Mouse (Mus musculus): ENCODE data around the gene Mgea5.

Mgea5 gene

DNA sequence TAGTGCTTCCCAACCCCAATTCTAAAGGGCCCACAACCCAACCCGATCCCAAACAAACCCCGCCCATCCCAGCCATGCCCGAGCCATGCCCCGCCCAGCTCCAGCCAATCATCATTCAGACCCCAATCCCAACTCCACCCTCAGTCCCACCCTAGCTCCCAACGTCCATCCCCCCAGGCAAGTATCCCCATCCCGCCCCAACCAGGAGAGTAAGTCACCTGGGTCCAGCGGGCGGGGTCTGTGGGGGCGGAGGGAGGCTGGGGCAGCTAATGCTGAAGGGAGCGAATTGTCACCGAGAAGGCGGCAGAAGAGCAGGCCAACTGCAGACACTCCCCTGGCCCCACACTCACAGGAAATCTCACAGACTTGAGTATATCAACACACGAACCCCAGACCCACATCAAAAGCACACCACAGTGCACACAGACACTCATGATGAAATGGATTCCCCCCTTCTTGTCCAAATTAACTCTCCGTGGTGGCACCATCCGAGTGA is 12.5 kb upstream of the Mgea5 start:
- DNase-seq (ENCODE audit: low spot score): no peak

DNA sequence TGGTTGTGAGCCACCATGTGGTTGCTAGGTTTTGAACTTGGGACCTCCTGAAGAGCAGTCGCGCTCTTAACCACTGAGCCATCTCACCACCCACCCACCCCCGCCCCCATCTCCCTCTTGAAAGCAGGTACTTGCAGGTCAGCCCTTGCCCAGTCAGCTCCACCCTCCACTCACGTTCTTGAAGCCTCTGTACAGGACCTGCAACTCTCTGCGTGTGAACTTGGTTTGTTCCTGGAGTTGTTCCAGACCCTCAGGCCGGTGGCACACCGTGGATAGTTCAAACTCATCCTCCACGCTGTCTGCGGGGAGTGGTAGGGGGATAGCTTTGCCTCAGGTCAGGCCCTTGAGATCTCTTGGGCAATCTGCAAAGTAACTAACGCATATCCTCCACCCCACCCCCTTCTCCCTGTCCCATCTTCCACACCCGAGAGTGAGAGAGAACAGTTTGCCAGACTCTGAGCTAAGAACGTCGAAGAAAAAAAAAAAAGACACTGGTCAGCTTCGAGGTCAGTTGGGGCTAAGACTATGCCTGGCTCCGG is 11.8 kb upstream of the Mgea5 start:
- no peak for DNase-seq (ENCODE audit: low spot score)

- no peak for DNase-seq (ENCODE audit: low spot score)
These were observed 11.1 kb upstream of the Mgea5 start for GRCm38 (mm10) chr19:45794718-45795117.

- no peak for DNase-seq (ENCODE audit: low spot score)
These were observed 8.8 kb upstream of the Mgea5 start for GRCm38 (mm10) chr19:45792404-45792803.

DNA sequence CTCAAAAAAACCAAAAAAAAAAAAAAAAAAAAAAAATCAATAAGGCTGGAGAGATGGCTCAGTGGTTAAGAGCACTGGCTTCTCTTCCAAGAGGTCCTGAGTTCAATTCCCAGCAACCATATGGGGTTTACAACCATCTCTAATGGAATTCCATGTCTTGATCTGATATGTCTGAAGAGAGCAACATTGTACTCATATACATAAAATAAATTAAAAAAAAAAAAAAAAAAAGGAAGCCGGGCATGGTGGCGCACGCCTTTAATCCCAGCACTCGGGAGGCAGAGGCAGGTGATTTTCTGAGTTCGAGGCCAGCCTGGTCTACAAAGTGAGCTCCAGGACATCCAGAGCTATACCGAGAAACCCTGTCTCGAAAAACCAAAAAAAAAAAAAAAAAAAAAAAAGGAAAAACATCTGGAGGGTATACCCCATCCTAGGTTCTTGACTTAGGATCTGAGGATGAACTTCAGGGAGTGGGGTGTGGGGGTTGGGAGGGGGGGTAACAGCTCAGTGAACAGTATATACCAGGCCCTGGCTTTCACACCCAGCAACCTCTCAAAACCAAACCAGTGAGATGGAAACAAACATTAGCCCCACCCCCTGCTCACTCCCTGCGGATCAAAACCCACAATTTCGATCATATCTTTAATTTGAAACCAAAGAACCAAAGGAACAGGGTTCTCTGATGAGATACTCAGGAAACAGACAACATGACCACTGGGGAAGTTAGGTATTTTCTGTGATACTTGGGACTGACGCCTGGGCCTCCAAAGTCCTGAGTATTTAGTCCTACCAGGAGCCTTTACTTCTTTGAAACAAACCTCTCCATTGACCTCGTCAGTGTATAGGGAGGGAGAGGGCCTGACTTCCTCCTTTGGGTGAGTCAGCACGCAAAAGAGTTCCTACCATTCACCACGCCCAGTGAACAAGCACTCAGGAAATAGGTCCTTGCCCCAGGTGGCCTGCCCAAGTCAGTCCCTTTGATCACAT is 6.5 kb upstream of the Mgea5 start:
- no peak for DNase-seq (ENCODE audit: low spot score)

- DNase-seq (ENCODE audit: low spot score): no peak
These were observed 5.7 kb upstream of the Mgea5 start for GRCm38 (mm10) chr19:45789365-45789764.

DNA sequence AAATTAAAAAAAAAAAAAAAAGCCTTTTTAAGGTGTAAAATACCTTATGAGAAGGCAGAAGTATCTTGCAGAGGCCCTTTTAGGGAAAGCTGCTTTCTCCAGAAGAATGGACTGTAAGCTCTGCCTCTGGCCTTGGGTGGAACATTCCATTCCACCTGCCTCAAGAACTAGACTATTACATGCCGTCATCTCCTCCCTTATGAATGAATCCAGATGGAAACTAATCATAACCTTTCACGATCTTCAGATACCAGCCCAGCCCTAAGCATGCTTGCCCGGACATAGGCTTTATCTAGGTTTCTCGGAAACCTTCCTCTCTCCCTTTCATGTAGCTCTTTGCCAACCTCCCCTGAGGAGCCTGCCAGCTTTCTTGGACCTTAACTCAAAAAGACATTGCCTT is 4.7 kb upstream of the Mgea5 start:
- DNase-seq (ENCODE audit: low spot score): no peak

DNA sequence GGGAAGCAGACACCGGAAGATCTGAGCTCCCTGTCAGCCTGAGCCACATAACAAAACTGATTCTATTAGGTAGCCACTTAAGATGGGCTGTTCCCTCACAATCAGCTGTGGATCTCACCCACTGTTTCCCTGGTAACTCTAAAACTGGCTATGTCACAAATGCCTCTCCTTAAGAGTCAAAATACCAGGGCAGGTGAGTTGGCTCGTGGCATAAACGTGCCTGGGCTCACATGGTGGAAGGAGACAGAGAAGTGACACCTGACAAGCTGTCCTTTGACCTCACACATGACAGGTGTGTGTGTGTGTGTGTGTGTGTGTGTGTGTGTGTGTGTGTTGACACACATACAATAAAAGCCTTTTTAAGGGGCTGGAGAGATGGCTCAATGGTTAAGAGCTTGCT is 3.8 kb upstream of the Mgea5 start:
- DNase-seq (ENCODE audit: low spot score): no peak

- no peak for DNase-seq (ENCODE audit: low spot score)
These were observed 1.8 kb upstream of the Mgea5 start for GRCm38 (mm10) chr19:45785470-45785869.

DNA sequence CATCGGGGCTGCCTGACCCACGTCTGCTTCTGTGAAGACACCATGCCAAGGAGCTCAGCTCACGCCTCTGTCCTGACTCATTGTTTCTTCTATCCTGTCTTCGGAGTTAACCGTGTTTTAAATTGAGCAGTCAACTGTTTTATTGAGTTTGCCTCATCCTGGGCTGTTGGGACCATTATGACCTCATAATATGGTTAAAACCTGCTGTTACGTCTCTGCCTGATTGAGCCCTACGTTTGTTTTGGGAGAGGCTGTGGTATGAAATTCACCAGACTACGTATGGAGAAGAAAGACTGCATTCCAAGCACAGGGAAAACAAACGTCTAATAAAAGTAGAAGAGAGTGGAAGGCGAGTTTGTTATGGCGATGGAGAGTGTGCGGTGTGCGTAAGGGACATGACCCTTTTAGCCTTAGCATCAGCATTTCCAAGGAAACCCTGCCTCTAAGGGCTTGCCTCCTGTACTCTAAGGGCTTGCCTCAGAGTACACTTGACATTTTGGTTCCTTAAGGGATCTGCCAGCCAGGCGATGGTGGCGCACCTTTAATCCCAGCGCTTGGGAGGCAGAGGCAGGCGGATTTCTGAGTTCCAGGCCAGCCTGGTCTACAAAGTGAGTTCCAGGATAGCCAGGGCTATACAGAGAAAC is 418 bp upstream of the Mgea5 start:
- DNase-seq (ENCODE audit: low spot score): no peak

- DNase-seq (ENCODE audit: low spot score): peak; percentile 83
These were observed 1.2 kb downstream of the Mgea5 start for GRCm38 (mm10) chr19:45782315-45783001.

- no peak for DNase-seq (ENCODE audit: low spot score)
These were observed 2.0 kb downstream of the Mgea5 start for GRCm38 (mm10) chr19:45781676-45782075.

DNA sequence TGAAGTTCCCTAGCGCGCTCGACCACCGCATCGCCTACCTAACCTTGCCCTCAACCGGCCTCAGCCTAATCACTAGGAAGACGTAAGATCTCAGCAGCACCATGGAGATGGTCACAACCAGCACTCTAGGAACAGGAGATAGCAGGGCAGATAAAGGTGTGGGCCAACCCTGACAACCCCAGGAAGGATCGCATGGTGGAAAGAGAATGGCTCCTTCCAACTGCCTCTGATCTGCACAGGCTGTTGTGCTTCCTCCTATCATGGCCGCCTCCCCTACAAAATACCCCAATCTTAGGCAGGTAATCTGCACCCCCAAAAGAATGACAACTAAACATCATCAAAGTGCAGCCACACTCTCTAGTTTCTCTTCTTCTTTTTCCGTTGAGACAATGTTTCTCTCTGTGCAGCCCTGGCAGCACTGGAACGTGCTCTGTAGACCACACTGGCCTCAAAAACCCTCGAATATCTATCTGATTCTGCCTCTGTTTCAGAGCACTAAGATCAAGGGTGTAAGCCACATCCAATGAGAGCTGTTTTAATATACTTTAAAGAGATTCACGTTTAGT is 3.2 kb downstream of the Mgea5 start:
- no peak for DNase-seq (ENCODE audit: low spot score)

DNA sequence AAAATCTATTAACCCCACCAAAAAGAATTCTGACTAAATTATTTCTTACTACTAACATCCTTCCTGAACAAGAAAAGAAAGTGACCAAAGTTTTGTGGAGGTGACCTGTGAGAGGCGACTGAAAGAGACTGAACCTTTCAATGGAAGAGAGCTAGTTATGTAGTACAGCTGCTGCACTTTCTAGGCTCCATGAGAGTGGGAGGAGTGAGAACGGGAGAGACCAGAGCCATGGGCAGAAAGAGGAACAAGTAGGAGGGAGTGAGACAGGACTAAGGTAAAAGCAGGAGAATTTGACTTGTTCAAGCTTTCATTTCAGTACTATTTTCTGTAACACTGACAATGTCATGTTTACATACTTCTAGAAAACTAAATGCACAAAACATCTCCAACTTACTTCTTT is 8.2 kb downstream of the Mgea5 start:
- DNase-seq (ENCODE audit: low spot score): no peak

- no peak for DNase-seq (ENCODE audit: low spot score)
These were observed 12.1 kb downstream of the Mgea5 start for GRCm38 (mm10) chr19:45771501-45771900.

DNA sequence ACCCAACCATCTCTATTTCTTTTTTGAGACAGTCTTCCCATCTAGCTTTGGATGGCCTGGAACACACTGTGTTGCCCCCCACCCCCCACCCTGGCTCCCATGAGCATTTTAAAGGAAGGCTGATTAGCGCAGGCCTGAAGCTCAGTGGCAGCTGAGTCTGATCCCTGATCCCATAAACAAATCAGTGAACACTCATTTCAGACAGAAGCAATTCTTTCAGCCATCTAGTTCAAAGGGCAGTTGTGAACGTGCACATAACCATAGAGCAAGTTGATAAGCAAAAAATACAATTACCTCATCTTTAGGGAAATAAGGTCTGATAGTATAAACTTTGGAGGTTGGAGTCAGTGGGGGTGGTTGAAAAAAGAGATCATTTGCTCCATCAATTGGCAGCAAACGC is 22.8 kb downstream of the Mgea5 start:
- no peak for DNase-seq (ENCODE audit: low spot score)

DNA sequence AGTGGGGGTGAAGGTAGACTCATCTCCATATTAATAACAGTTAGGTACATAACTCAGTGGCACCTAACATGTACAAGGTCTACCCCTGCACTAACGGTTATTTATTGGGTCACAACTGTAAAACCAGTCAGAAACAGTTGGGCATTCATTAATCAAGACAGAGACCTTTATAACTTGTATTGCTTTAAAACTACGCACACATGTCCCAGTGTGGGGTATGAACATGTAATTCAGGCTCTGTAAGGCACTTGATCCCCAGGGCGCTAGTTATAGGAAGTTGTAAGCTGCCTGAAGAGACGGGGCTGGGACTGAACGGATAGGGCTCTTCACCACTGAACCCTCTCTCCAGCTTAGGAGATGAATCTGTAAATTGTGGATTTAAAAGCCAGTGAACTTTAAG is 25.0 kb downstream of the Mgea5 start:
- DNase-seq (ENCODE audit: low spot score): no peak

GRCm38 (mm10) chr19:45753551-45753950 is 30.1 kb downstream of the Mgea5 start:
- no peak for DNase-seq (ENCODE audit: low spot score)

DNA sequence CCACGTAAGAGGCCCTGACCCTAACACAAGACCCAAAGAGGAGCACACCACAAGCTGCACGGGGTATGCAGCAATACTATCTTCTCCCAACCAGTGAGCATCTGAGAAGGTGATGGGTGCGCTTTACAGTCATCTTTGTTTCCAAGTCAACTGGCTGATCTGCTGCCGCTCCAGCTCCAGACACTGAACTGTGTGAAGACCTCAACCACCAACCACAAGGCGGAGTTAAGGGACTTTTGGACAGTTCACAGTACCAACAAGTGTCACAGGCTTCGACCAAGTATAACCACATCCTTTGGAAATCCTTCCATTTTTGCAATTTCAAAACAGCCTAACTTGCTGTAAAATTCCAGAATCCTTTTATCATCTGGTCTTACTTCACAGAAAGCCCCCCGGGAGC is 31.8 kb downstream of the Mgea5 start:
- DNase-seq (ENCODE audit: low spot score): no peak

- peak; percentile 90 for DNase-seq (ENCODE audit: low spot score)
These were observed 34.2 kb downstream of the Mgea5 start, which contains the start of gene Npm3 for GRCm38 (mm10) chr19:45749243-45750043. Gene Npm3, minus strand, starts transcription at chr19:45749591.

DNA sequence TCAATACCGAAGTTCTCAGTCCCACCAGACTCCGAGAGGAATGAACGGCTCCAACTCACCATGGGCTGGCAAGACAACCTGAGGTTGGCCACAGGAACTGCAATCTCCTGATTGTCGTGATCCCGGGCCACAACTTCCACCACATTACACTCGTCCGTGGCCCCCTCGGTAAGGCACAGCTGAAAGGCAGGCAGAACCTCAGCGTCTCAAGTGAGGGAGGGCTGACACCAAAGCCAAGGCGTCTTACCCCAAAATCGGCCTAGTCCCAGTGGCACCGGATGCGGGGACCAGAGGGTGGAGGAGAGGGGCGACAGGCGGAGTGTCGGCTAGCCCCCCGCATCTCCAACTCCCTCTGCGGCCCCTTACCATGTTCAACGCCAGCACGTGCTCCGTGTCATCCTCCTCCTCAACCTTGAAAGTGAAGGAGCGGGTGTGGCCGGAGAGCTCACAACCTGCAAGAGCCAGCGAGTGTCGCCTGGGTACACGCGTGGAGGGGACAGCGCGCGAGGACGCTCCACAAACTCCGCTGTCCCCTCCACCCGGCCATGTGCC is 34.9 kb downstream of the Mgea5 start:
- DNase-seq (ENCODE audit: low spot score): no peak

Data from yolk sac, embryonic 10.5 days (tissue).